Mouse (Mus musculus): ENCODE measurements around the gene Vps8. TPM values are rescaled to one million over a fixed set of nuclear protein-coding genes. Genes with fewer than 3 reads are reported as not detected.
A peak's percentile ranks its signal among the peaks of the same experiment; 100 is the strongest.

The Vps8 gene
- total RNA-seq, 2 experiments from 2014 or later = 56.7 to 56.8 TPM

DNA sequence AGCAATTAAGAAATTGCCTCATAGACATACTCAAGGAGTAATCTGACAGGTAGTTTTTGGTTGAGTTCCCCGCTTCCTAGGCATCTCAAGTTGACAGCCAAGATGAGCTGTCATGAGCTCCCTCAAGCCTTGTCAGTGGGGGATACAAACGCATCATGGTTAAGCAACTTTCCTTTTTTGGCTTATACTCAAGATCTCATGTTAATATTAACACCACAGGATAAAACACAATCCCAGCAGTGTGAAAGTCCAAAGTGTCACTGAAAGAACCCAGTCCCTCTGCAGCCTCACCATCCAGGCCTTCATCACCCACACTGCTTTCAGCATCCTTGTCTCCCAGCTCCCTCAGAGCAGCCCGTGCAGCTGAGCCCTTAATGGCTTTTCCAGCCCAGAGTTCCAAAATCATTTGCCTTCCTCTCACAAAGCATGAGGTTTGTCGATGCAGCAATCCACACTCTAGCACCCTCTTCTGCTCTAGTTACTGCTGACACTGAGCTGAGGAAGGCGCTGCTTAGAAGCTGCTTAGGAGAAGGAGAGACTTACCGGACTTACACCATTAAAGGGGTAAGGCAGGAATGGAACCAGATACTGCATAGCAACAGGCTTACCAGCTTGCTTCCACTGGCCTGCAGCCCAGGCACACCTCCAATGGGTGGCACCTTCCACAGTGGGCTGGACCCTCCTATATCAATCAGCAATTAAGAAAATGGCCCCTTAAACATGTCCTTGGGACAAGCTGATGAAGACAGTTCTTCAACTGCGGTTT, 113.5 kb downstream of the Vps8 start:
- Histone ChIP-seq H3K27ac (no peak overlapping the region), H3K4me3 (no peak overlapping the region)
- no peak for DNase-seq (ENCODE audit: extremely low spot score in 1 of 2, low spot score in 2 of 2)
- TF ChIP-seq CTCF (IDR thresholded peaks at IDR 0.05) = no peak
- intact Hi-C loops (cut with DNase I) = no loop called here

DNA sequence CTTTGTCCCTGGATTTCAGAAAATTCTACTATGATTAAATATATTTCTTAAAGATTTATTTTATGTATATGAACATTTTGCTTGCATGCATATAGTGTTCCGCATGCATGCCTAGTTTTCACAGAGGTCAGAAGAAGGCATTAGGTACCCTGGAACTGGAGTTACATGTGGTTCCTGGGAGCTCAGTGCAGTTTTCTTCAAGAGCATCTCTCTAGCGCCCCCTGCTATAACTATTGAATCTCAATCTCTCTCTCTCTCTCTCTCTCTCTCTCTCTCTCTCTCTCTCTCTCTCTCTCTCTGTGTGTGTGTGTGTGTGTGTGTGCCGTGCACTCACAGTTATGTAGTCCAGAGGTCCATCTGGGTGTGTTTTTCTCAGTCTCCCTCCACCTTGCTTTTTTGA, 114.4 kb downstream of the Vps8 start:
- Histone ChIP-seq H3K27ac (no peak overlapping the region), H3K4me3 (no peak overlapping the region)
- TF ChIP-seq CTCF (IDR thresholded peaks at IDR 0.05) = peak; percentile 19; the same call in 1 of the 2 replicates
- no peak for DNase-seq (ENCODE audit: extremely low spot score in 1 of 2, low spot score in 2 of 2)
- intact Hi-C loops (cut with DNase I) = no loop called here

DNA sequence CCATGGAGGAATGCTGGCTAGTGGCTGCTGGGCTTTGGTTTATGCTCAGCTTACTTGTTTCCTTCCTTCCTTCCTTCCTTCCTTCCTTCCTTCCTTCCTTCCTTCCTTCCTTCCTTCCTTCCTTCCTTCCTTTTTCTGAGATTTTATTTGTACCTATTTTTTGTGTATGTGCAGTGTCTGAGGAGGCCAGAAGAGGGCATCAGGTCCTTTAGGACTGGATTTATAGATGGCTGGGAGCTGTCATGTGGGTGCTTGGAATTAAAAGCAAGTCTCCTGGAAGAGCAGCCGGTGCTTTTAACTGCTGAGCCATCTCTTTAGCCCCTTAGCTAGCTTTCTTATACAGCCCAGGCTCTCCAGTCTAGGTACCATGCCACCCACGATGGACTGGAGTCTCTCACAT, 116.0 kb downstream of the Vps8 start:
- H3K27ac ChIP-seq = no peak overlapping the region
- intact Hi-C loops (cut with DNase I) = no loop called here
- TF ChIP-seq CTCF (IDR thresholded peaks at IDR 0.05) = peak; percentile 40
- H3K4me3 ChIP-seq = no peak overlapping the region
- DNase-seq (ENCODE audit: extremely low spot score in 1 of 2, low spot score in 2 of 2) = no peak

DNA sequence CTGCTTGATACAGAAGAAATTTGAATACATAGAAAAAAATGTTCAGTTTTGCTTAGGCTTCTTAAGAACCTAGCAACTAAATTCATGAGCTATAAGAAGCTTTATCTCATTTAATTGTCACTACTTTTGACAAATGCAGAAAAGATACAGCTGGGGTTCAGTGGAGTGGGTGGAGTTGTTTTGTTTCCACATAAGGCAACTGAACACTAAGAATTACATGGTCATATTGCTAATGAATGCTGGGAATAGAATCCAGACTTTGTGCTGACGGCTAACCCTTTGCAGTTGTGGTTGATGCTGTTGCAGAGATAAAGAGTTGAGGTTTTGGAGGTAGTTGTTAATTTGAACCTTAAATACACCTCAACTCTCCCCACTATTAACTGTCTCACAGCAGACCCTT, 119.6 kb downstream of the Vps8 start:
- intact Hi-C loops (cut with DNase I) = no loop called here
- DNase-seq (ENCODE audit: extremely low spot score in 1 of 2, low spot score in 2 of 2) = no peak
- H3K27ac ChIP-seq = no peak overlapping the region
- no peak for TF ChIP-seq CTCF (IDR thresholded peaks at IDR 0.05)
- H3K4me3 ChIP-seq = no peak overlapping the region

DNA sequence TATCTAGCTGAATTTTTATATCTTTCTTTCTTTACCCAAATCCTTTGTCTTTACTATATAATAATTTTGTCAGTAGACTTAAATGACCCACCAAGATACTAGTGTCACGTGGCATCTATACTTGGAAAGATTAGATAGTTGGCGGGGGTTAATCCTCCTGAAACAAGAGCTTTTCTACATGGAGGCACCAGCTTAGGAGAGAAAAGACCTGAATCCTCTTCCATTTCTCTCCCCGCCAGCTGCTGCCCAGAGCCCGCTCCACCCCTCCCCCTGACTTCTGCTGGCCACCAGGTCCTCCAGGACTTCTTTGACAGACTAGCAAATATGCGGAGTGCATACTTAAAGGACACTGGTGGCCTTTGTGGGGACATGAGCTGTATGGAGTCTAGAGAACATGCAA, 124.5 kb downstream of the Vps8 start:
- DNase-seq (ENCODE audit: extremely low spot score in 1 of 2, low spot score in 2 of 2) = no peak
- no peak for TF ChIP-seq CTCF (IDR thresholded peaks at IDR 0.05)
- intact Hi-C loops (cut with DNase I) = no loop called here
- Histone ChIP-seq H3K4me3 (no peak overlapping the region), H3K27ac (no peak overlapping the region)

DNA sequence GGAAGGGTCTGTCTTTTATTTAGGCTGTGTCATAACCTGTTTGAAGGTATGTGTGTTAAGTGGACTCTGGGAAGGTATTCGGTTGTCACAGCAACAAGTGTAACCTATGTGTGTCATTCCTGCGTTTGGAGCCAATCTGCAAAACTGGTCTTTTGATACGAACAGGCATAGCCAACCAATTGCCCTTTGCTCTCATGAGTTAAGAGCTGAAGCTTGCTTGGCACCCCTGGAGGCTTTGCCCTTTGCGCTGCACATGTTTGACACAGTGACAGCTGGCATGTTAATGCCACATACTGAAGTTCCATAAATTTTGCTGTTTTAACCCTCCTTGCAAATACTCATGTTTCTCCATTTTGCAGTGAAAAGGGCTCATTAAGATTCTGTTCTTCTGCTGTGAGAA, 126.8 kb downstream of the Vps8 start:
- intact Hi-C loops (cut with DNase I) = no loop called here
- DNase-seq (ENCODE audit: extremely low spot score in 1 of 2, low spot score in 2 of 2) = no peak
- no peak overlapping the region for H3K27ac ChIP-seq
- TF ChIP-seq CTCF (IDR thresholded peaks at IDR 0.05) = no peak
- no peak overlapping the region for H3K4me3 ChIP-seq

DNA sequence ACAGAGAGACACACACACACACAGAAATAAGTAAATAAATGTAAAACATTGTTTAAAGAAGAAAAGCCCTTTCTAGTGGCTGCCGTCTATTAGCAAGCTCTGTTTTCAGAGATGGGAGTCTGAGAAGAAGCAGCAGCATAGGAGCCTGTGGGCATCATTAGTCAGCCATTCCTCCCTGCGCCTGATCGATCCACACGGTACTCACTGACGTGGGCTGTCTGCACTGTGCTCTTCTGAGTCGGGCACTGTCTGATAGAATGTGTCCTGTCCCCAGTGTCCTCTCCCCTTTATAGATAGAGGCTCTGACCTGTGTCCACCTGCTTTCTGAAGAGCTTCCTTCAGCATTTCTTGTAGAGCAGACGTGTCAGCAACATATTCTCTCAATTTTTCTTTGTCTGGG, 127.5 kb downstream of the Vps8 start:
- Histone ChIP-seq H3K27ac (no peak overlapping the region), H3K4me3 (no peak overlapping the region)
- no peak for TF ChIP-seq CTCF (IDR thresholded peaks at IDR 0.05)
- DNase-seq (ENCODE audit: extremely low spot score in 1 of 2, low spot score in 2 of 2) = no peak
- intact Hi-C loops (cut with DNase I) = no loop called here

DNA sequence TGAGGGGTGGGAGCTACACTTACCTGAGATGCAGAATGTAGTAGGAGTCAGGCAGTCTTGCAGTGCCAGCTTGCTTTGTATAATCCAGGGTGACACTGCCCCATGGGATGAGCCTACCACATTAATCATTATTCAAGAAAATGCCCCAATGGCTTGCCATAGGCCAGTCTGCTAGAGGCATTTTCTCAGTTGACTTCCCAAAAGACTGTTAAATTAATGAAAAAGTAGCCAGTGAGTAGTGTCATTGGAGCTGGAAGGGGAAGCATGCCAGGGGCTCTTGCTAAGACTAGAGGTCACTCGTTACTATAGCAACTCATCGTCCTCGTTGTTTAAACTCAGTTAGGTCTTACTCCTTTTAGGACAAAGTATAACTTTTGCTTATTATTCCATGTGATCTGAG, 130.6 kb downstream of the Vps8 start:
- no peak for TF ChIP-seq CTCF (IDR thresholded peaks at IDR 0.05)
- Histone ChIP-seq H3K4me3 (no peak overlapping the region), H3K27ac (no peak overlapping the region)
- intact Hi-C loops (cut with DNase I) = no loop called here
- DNase-seq (ENCODE audit: extremely low spot score in 1 of 2, low spot score in 2 of 2) = no peak

DNA sequence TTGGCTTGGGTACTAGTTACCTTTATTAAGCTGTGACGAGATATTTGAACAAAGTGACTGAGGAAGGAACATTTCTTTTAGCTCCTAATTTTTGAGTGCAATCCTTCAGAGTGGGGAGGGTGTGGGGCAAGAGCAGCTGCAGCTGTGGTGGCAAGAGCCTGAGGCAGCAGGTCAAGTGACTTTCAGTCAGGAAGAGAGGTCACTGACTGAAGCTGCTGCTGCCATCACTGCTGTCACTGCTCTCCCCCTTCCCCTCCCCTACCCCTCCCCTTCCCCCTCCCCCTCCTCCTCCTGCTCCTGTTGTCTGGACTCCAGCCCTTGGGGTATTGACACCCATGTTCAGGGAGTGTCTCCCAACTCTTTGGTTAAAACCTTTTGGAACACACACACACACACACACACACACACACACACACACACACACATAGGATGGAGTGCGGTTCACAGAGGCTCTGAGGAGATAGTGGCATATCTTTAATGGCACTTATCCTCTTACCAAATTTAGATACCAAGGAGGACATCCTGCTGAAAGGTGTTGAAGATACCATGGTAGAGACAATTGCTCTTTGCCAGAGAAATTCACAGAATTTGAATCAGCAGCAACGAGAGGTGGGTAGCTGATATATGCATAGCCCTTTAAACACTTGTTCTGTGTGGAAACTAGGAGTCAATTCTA, 139.8 kb downstream of the Vps8 start:
- no peak for TF ChIP-seq CTCF (IDR thresholded peaks at IDR 0.05)
- no peak for DNase-seq (ENCODE audit: extremely low spot score in 1 of 2, low spot score in 2 of 2)
- no peak overlapping the region for H3K4me3 ChIP-seq
- no peak overlapping the region for H3K27ac ChIP-seq
- intact Hi-C loops (cut with DNase I) = no loop called here

DNA sequence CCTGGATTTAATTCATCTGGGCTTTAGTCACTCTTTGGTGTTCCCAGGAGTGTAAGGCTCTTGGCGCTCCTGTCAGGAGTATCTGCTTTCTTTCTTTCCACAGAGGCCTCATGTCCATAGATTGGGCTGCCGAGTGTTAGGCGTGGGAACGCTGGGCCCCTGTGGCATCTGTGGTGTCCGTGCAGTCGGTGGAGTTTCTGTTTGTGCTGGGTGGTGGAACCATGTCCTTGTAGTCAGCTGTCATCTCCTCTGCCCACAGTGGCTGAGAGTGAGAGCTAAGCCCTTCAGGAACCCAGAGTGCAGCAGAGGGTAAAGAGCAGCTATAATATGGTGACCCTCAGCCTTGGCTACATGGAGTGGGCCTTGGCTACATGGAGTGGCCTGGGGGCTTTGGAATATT, 140.4 kb downstream of the Vps8 start:
- Histone ChIP-seq H3K4me3 (no peak overlapping the region), H3K27ac (no peak overlapping the region)
- TF ChIP-seq CTCF (IDR thresholded peaks at IDR 0.05) = no peak
- intact Hi-C loops (cut with DNase I) = no loop called here
- no peak for DNase-seq (ENCODE audit: extremely low spot score in 1 of 2, low spot score in 2 of 2)

DNA sequence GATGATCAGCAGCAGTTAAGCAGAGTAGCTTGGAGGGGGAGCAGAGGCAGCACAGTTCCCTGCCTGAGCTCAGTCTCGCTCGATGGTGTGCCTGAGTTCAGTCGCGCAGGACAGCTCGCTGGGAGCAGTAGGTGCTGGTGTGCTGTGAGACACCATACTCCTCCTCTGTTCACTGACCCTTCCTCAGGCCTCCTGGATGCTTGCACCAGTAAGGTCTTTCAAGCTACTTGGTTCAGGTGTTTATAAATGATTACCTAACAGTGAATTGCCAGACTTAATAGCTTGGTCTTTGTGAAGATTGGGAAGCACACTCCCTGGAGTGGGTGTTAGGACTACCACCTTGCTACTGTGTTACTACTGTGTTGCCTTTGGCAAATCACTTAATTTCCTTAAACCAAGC, 144.2 kb downstream of the Vps8 start:
- intact Hi-C loops (cut with DNase I) = loop anchor here (2.0 kb wide), 1 partner anchor 42 kb away; no protein-coding TSS in a partner anchor
- no peak for DNase-seq (ENCODE audit: extremely low spot score in 1 of 2, low spot score in 2 of 2)
- Histone ChIP-seq H3K4me3 (no peak overlapping the region), H3K27ac (no peak overlapping the region)
- TF ChIP-seq CTCF (IDR thresholded peaks at IDR 0.05) = no peak

DNA sequence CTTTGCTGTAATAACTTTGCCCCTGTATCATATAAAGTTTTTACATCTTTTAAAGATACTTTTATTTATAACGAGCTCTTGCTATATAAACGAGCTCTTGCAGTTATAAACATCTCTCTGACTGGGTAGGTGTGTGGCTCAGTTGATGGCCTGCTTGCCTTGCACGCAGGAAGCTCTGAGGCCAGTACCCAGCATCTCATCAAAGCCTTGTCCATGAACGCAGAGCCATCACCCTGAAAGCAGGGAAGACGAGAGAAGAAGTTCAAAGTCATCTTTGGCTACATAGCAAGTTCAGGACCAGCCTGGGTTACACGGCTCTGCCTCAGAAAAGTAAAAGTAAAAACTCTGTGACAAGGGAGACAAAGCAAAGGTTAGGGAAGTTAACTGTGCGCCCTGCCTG, 147.0 kb downstream of the Vps8 start:
- Histone ChIP-seq H3K4me3 (no peak overlapping the region), H3K27ac (no peak overlapping the region)
- intact Hi-C loops (cut with DNase I) = no loop called here
- TF ChIP-seq CTCF (IDR thresholded peaks at IDR 0.05) = no peak
- no peak for DNase-seq (ENCODE audit: extremely low spot score in 1 of 2, low spot score in 2 of 2)

DNA sequence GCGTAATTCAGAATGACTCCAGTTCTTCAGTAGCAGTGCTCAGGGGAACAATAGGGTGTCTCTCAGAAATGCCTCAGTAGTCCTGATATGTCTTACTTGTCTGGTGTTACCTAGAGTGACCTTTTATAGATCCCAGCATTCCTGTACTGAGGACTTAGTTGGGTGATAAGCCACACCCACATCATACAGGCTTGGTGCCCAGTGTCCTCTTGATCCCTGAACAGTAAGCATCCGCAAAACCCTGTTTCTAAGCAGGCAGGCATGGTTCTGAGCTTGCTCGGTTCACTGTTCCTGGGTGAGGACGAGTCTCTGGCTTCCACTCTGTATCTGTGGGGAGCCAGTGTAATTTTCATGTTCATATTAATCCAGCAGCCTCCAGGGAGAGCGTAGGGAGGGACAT, 147.9 kb downstream of the Vps8 start:
- TF ChIP-seq CTCF (IDR thresholded peaks at IDR 0.05) = no peak
- no peak for DNase-seq (ENCODE audit: extremely low spot score in 1 of 2, low spot score in 2 of 2)
- no peak overlapping the region for H3K4me3 ChIP-seq
- intact Hi-C loops (cut with DNase I) = no loop called here
- no peak overlapping the region for H3K27ac ChIP-seq

All from left cerebral cortex, adult 2 months (tissue).